Mouse (Mus musculus): ENCODE results near the gene Cd209g.

- TF ChIP-seq TAL1 (IDR thresholded peaks at IDR 0.05; ENCODE audit: low read length) (no peak), GATA1 (IDR thresholded peaks at IDR 0.05; ENCODE audit: low read length) (no peak)
Measured at GRCm38 (mm10) chr8:4174018-4174417, 40.1 kb downstream of the Cd209g start.

Measured in erythroblast, embryonic 14.5 days (primary cell).